Mouse (Mus musculus): Measurements from ENCODE around the gene Antxr1.

The Antxr1 gene

GRCm38 (mm10) chr6:87133966-87134546 is 201.6 kb downstream of the Antxr1 start:
- no peak for DNase-seq

DNA sequence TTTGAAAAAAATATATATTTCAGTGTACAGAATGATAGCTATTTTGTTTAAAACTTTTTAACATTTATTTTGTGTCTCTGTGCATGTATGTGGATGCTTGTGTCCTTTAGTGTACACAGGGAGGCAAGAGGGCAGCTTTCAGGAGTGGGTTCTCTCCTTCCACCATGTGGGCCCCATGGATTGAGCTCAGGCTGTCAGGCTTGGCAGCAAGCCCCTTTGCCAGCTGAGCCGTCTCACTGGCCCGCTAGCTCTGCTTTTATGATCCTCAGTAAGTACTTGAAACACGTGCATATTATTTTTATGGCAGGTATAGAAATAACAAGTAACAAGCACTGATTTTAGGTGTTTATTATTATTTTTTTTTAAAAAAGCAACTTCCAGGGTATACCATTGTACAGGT is 202.1 kb downstream of the Antxr1 start:
- DNase-seq = no peak

DNA sequence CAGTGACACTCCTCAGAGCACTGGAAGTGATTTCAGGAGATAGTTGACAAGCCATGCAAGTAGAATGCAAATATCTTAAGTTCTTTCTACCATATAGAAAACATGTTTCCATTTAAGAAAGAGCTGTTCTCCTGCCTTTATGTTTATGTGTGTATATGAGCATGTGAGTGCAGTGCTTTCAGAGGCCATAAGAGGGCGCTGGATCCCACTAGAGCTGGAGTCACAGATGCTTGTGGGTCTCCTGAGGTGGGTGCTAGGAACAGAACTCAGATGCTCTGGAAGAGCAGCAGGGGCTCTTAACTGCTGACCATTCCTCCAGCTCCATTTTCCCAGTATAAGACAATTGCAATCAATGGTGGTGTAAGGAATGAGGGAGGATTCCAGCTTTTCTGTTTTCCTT is 204.5 kb downstream of the Antxr1 start:
- DNase-seq = no peak

DNA sequence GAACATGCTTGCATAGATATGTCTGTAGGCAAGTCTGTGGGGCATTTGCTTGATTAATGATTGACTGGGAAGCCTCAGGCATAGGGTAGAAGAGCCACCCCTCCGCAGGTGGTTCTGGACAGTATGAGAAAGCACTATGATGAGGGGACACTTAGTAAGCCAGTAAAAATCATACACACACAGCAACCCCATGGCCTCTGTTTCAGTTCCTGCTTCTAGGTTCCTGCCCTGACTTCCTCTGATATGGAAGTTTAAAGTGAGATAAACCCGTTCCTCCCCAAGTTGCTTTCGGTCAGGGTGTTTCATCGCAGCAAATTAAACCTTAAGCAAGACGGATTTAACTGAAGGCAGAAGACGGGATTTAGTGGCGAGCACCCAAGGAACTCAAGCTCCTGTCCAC is 205.0 kb downstream of the Antxr1 start:
- no peak for DNase-seq

- no peak for DNase-seq
Observed at GRCm38 (mm10) chr6:87129861-87130260, 205.8 kb downstream of the Antxr1 start.

- no peak for DNase-seq
Observed at GRCm38 (mm10) chr6:87127049-87127753, 208.4 kb downstream of the Antxr1 start.

DNA sequence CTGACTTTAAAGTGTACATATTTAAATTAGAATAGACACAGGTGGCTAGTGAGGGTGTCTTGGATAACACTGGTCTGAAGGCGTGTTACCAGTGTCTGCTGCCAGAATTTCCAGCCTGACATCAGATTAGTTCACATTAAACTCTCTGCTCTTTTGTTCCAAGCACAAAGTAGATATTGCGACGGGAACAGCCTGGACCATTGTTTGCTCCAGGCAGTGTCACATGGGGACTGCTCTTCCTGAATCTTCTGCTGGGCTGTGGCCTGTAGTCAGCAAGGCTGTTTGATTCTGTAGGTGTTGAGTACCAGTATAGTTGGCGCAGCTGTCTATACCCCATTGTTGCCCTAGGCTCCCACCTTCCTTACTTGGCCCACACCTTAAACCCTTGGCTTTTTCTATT is 211.6 kb downstream of the Antxr1 start:
- DNase-seq = no peak

GRCm38 (mm10) chr6:87123406-87123805 is 212.2 kb downstream of the Antxr1 start:
- DNase-seq = no peak

GRCm38 (mm10) chr6:87121961-87122360 is 213.7 kb downstream of the Antxr1 start:
- no peak for DNase-seq

DNA sequence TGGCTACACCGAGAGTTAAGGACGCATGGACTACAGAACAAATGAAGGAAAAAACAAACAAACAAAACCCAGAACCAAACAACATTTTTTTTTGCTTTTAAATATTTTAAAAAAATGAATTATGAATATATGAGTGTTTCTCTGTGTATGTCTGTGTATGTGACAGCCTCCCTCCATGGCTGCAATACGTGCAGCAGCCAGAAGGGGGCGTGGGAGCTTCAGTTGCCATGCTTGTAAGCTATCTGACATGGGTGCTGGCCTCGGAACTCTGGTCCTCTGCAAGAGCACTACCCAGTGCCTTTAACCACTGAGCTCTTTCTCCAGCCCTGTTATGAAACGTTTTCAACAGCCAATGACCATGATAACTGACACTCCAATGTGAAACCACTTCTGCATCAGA is 215.0 kb downstream of the Antxr1 start:
- DNase-seq = no peak

GRCm38 (mm10) chr6:87119975-87120374 is 215.6 kb downstream of the Antxr1 start:
- no peak for DNase-seq

- DNase-seq = no peak
Observed at GRCm38 (mm10) chr6:87119066-87119837, 216.4 kb downstream of the Antxr1 start.

DNA sequence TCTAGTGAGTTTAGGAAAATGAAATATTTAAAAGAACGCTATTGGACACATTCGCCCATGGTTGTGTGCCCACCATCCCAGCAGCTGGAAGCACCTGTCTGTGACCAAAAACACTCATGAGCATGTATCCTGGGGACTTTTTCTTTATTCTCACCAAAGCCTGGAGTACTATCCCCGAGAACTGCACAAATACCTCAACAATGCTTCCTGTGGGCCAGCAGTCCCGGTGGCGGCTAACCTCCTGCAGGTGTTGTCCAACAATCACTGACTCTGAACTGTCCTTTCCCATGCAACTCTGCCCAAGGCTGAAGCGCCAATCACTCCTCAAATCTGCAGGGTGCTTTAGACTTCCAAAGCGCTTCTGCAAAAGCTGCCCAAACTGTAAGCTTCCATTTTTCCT is 219.0 kb downstream of the Antxr1 start:
- no peak for DNase-seq

- DNase-seq = no peak
Observed at GRCm38 (mm10) chr6:87115981-87116380, 219.6 kb downstream of the Antxr1 start.

- no peak for DNase-seq
Observed at GRCm38 (mm10) chr6:87112125-87112524, 223.5 kb downstream of the Antxr1 start.

- no peak for DNase-seq
Observed at GRCm38 (mm10) chr6:87111493-87111892, 224.1 kb downstream of the Antxr1 start.

- DNase-seq = no peak
Observed at GRCm38 (mm10) chr6:87104123-87104796, 231.4 kb downstream of the Antxr1 start, which contains the start of gene D6Ertd527e. TSS of gene D6Ertd527e (plus strand) at chr6:87104746.

GRCm38 (mm10) chr6:87103314-87103713 is 232.3 kb downstream of the Antxr1 start:
- no peak for DNase-seq

DNA sequence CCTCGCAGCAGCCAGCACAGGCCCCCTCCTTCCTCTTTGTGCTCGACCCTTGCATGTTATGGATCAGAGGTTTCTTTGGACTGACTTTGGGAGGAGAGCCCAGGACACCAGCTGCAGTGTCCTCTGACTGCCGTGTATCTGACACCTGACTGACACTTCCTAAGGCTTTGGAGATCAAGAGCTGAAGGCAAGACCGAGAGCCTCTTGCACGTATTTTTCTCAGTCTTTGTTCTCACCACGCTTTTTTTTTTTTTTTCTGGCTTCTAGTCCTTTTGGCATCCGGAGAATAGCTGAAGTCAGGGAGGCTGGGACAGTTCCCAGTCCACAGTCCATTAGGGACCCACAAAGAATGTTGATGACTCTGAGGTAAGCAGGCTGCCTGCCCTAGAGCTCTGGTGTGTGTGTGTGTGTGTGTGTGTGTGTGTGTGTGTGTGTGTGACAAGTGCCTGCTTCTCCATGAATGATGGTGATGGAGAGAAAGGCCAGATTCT is 233.2 kb downstream of the Antxr1 start:
- DNase-seq = no peak

- DNase-seq = no peak
Observed at GRCm38 (mm10) chr6:87101955-87102353, 233.7 kb downstream of the Antxr1 start.

- peak; percentile 91 for DNase-seq
Observed at GRCm38 (mm10) chr6:87101281-87101954, 234.2 kb downstream of the Antxr1 start.

- no peak for DNase-seq
Observed at GRCm38 (mm10) chr6:87100297-87101020, 235.2 kb downstream of the Antxr1 start.
